Mouse (Mus musculus) small intestine, adult 2 months (tissue): ENCODE data around the gene Cenpm.
A peak's percentile ranks its signal among the peaks of the same experiment; 100 is the strongest.

Source experiments
- CTCF ChIP-seq: fragments of 200-500 bp; IDR thresholded peaks from 2 replicates; pipeline ENCODE4 v1.5.1; 2012; ENCODE audit warnings: low read depth, mild to moderate bottlenecking, control low read depth, inconsistent platforms, low read length, moderate library complexity, mixed read lengths; ENCODE audit not compliant: insufficient replicate concordance, insufficient read length; ENCODE audit errors: extremely low read depth
- POLR2A ChIP-seq: fragments of 200-500 bp; IDR thresholded peaks from 2 replicates; pipeline ENCODE4 v1.6.1; 2012; ENCODE audit warnings: low read depth, mild to moderate bottlenecking, control low read depth, inconsistent platforms, low read length, moderate library complexity

- TF ChIP-seq POLR2A = no peak
- TF ChIP-seq CTCF = peak; percentile 86
Observed at GRCm38 (mm10) chr15:82259510-82259909, 15.0 kb upstream of the Cenpm start.
